ENCODE assay signal across 18 mouse cellular contexts in genomic region chr1:73479349-73479920, GRCm38 (mm10).
DNase-seq lines count a peak whose midpoint lies in the region; ATAC-seq and TF ChIP-seq lines count a peak whose summit lies in the region.
"Had no signal": no experiment of that assay in that cellular context is flagged by ENCODE, and none has a peak within 500 bp of the region (broad histone marks: within the 10 kb centered on the region; RNA-seq: fewer than 3 reads in every experiment).

No protein-coding gene starts in this region.

- intact Hi-C loops in left cerebral cortex, postnatal 25 days (cut with DNase I) = no loop called here

- no peak overlapping the region for H3K4me3 ChIP-seq in lung, embryonic 15.5 days
- no peak overlapping the region for H3K4me3 ChIP-seq in embryonic facial prominence, embryonic 13.5 days
- H3K4me3 ChIP-seq in kidney, embryonic 15.5 days (replicated peaks) = no peak overlapping the region
- H3K4me3 ChIP-seq in limb, embryonic 14.5 days (replicated peaks; ENCODE audit: low read length) = no peak overlapping the region
- H3K4me3 ChIP-seq: erythroblast, embryonic 14.5 days had no signal

- no peak for ATAC-seq in lung, embryonic 15.5 days (ENCODE audit: borderline replicate concordance, extremely low read depth, low FRiP score, low TSS enrichment)
- no peak for ATAC-seq in embryonic facial prominence, embryonic 13.5 days (ENCODE audit: insufficient number of reproducible peaks, insufficient read depth, low FRiP score, low TSS enrichment, low read depth)
- no peak for ATAC-seq in kidney, embryonic 15.5 days (replicated peaks; ENCODE audit: low FRiP score)
- ATAC-seq in limb, embryonic 14.5 days (ENCODE audit: low FRiP score, low read depth) = no peak
- ATAC-seq: forebrain, embryonic 16.5 days had no signal

- H3K9ac ChIP-seq in lung, embryonic 15.5 days = no peak overlapping the region
- H3K9ac ChIP-seq in embryonic facial prominence, embryonic 13.5 days = no peak overlapping the region
- H3K9ac ChIP-seq in kidney, embryonic 15.5 days = no peak overlapping the region
- no peak overlapping the region for H3K9ac ChIP-seq in limb, embryonic 14.5 days (ENCODE audit: low read depth, low read length, severe bottlenecking)

- 0 out of 2 replicates have a peak, but pooled peaks cover 6% of the 10 kb centered on the region for H3K4me1 ChIP-seq in lung, embryonic 15.5 days
- H3K4me1 ChIP-seq in embryonic facial prominence, embryonic 13.5 days = peaks cover 9% of the 10 kb centered on the region
- H3K4me1 ChIP-seq in kidney, embryonic 15.5 days = peaks cover 9% of the 10 kb centered on the region; the same call in 1 of the 2 replicates
- peaks cover 10% of the 10 kb centered on the region for H3K4me1 ChIP-seq in limb, embryonic 14.5 days (ENCODE audit: control insufficient read depth, insufficient read depth, low read length)

- no peaks in the 10 kb centered on the region for H3K36me3 ChIP-seq in lung, embryonic 15.5 days
- no peaks in the 10 kb centered on the region for H3K36me3 ChIP-seq in embryonic facial prominence, embryonic 13.5 days
- H3K36me3 ChIP-seq in kidney, embryonic 15.5 days = no peaks in the 10 kb centered on the region
- H3K36me3 ChIP-seq in limb, embryonic 14.5 days (ENCODE audit: control insufficient read depth, insufficient read depth, low read length) = no peaks in the 10 kb centered on the region

- H3K27ac ChIP-seq in lung, embryonic 15.5 days = peak overlapping the region; percentile 59
- H3K27ac ChIP-seq in embryonic facial prominence, embryonic 13.5 days = 0 out of 2 replicates have a peak overlapping the region, but pooled peaks have one; percentile 44
- H3K27ac ChIP-seq in kidney, embryonic 15.5 days = 0 out of 2 replicates have a peak overlapping the region, but pooled peaks have one; percentile 9
- H3K27ac ChIP-seq in limb, embryonic 14.5 days (replicated peaks; ENCODE audit: low read depth, low read length) = 0 out of 2 replicates have a peak overlapping the region, but pooled peaks have one; percentile 48

- H3K4me2 ChIP-seq in lung, embryonic 15.5 days = no peak overlapping the region
- no peak overlapping the region for H3K4me2 ChIP-seq in embryonic facial prominence, embryonic 13.5 days
- no peak overlapping the region for H3K4me2 ChIP-seq in kidney, embryonic 15.5 days
- no peak overlapping the region for H3K4me2 ChIP-seq in limb, embryonic 14.5 days (replicated peaks; ENCODE audit: low read depth, low read length, severe bottlenecking)

- no peaks in the 10 kb centered on the region for H3K9me3 ChIP-seq in lung, embryonic 15.5 days
- no peaks in the 10 kb centered on the region for H3K9me3 ChIP-seq in embryonic facial prominence, embryonic 13.5 days
- H3K9me3 ChIP-seq in kidney, embryonic 15.5 days (replicated peaks) = no peaks in the 10 kb centered on the region
- no peaks in the 10 kb centered on the region for H3K9me3 ChIP-seq in limb, embryonic 14.5 days (ENCODE audit: control insufficient read depth, low read length)

- no peak for DNase-seq in lung, postnatal 25 days (ENCODE audit: low spot score)
- no peak for DNase-seq in limb, embryonic 14.5 days (ENCODE audit: low spot score)
- no peak for DNase-seq in left cerebral cortex, adult 11 months (ENCODE audit: low spot score)
- no peak for DNase-seq in left cerebral cortex, postnatal 25 days (ENCODE audit: low spot score in 2 of 2)
- DNase-seq: cerebellum, postnatal 10 days; embryo, embryonic 11 days; heart, adult 11 months; heart, postnatal 4 days; layer of hippocampus, postnatal 36 days; liver; lung, postnatal 14 days; right cerebral cortex, adult 18-20 months; thymus, adult 2 months had no signal

- H3K27me3 ChIP-seq in lung, embryonic 15.5 days = no peaks in the 10 kb centered on the region
- H3K27me3 ChIP-seq in embryonic facial prominence, embryonic 13.5 days = no peaks in the 10 kb centered on the region
- no peaks in the 10 kb centered on the region for H3K27me3 ChIP-seq in kidney, embryonic 15.5 days
- H3K27me3 ChIP-seq in limb, embryonic 14.5 days (ENCODE audit: control insufficient read depth, insufficient read depth, low read length) = no peaks in the 10 kb centered on the region

- no peak for TF ChIP-seq POLR2A in limb, embryonic 14.5 days (IDR thresholded peaks at IDR 0.05; ENCODE audit: borderline replicate concordance, extremely low read depth, insufficient read depth, insufficient read length)

- WGBS in lung, embryonic 15.5 days = 35% methylated on average over 4 of the region's 4 CpGs
- WGBS in embryonic facial prominence, embryonic 13.5 days = 23% methylated on average over 4 of the region's 4 CpGs
- WGBS in kidney, embryonic 15.5 days = 40% methylated on average over 4 of the region's 4 CpGs
- WGBS in limb, embryonic 14.5 days = 34% methylated on average over 4 of the region's 4 CpGs

Comparison
In these comparisons a context has a peak if more than half of its experiments do, and no peak if none do; other contexts are left out.
1. H3K27ac ChIP-seq: peak in every context shown above with its lines; median percentile 59 in lung, embryonic 15.5 days; 48 in limb, embryonic 14.5 days; 44 in embryonic facial prominence, embryonic 13.5 days; 9 in kidney, embryonic 15.5 days.